Mouse (Mus musculus) spleen, adult 2 months (tissue): ENCODE measurements around the gene Ube2v1.

Experiments used
- CTCF ChIP-seq: fragments of 200-500 bp; IDR thresholded peaks from 2 replicates; pipeline ENCODE4 v1.5.1; 2011; ENCODE audit warnings: mild to moderate bottlenecking, inconsistent platforms; ENCODE audit not compliant: insufficient read depth, insufficient read length, insufficient replicate concordance; ENCODE audit errors: extremely low read depth
- POLR2A ChIP-seq: fragments of 200-500 bp; IDR thresholded peaks from 2 replicates; pipeline ENCODE4 v1.6.1; 2011; ENCODE audit warnings: low read depth, low read length, inconsistent platforms

- TF ChIP-seq CTCF (no peak), POLR2A (no peak)
These were observed 38.2 kb downstream of the Ube2v1 start for GRCm38 (mm10) chr2:167593551-167594250.
